Mouse (Mus musculus): ENCODE data around the gene Rarres1.

Gene Rarres1

DNA sequence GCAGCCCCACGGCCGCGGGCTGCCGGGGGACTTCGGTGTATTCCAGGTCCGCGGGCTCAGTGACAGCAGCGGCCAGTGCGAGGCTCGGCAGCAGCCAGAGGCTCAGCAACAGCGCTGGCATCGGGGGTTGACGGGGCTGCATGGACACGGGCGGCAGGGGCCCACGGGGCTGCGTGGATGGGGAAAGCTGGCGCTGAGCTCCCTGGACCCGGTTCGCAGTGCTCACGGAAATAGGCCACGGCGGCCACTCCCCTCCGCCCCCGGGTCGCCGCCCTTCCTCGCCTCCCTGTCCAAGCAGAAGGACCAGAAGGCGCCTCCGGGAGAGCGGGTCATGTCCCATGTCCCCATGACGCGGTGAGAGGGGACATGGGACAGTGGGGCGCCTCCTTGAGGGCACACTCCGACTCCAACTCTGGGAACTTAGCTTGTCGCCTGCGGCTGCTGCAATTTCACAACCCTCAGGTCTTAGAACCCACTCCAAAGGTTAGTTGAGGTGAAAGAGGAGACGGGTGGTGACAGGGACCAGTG, at the start of gene Rarres1:
Gene Rarres1 (minus strand): TSS at position 250 of the 528 bp plus-strand sequence.
- DNase-seq (ENCODE audit: low read depth): no peak

DNA sequence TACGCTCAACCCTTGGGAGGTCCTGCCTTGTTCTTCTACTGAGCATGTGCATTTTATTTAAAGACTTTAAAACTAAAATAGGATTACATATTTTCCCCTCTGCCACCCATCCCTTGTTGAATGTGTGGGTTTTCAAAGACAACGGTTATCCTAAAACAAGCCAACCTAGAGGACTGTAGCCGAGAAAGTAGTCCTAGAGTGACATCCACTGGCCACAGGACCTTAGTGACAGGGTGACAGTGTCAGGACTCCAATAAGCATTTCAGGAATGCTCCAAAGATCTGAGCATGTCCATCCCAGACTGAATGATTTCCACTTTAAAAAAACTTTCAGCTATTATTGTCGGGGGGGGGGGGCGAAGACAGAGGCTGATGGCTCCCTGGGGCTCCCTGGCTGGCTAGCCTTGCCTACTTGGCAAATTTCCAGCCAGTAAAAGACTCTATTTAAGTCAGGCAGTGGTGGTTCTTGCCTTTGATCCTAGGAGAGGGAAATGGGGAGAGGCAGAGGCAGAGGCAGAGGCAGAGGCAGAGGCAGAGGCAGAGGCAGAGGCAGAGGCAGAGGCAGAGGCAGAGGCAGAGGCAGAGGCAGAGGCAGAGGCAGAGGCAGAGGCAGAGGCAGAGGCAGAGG, 49.5 kb upstream of the Rarres1 start:
- peak; percentile 66 for DNase-seq (ENCODE audit: low read depth)

DNA sequence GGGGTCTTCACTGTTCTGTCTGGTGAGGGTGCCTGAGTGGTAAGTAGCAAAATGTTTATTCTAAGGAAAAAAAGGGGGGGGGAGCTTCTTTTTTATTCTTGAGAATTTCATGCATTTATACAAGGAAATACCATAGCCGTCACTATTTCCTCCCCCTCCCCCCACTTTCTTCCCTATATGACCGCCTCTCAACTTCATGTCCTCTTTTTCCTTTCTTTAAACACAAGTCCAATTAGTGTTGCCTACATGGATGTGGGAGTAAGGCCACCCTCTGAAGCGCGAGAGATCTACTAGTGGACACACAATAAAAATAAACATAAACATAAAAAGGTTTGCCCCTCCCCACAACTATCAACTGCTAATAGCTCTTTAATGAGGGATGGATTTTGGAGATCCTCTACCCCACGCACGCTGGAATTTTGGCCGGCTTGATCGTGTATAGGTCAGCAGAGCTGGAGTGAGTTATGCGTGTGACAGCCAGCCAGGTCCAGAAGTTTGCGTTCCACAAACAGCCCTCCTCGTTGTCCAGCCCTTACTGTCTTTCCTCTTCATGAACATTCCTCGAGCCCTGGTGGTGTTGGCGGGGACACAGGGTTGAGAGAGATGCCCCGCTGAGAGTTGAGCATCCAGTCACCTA, 42.5 kb upstream of the Rarres1 start:
- DNase-seq (ENCODE audit: low read depth): no peak

DNA sequence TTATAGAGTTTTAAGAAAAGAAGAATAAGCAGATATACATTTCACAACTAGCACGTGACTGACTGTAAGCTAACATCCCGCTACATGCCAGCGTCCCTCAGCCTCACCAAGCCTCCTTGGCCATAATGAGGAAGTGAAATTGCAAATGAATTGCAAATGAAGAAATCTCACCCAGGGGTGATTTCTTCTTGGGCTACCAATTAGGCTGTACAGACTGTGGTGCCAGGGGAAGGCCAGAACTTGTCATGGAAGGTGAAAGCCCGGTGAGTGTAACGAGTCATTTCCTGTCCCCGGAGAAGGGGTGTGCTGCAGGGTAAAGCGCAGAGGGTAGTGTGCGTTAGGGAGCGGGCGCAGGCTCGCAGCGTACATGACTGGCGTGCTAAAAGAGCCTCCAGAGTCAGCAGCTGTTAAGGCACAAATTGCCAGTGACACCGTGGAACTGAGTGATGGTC, 41.9 kb upstream of the Rarres1 start:
- no peak for DNase-seq (ENCODE audit: low read depth)

DNA sequence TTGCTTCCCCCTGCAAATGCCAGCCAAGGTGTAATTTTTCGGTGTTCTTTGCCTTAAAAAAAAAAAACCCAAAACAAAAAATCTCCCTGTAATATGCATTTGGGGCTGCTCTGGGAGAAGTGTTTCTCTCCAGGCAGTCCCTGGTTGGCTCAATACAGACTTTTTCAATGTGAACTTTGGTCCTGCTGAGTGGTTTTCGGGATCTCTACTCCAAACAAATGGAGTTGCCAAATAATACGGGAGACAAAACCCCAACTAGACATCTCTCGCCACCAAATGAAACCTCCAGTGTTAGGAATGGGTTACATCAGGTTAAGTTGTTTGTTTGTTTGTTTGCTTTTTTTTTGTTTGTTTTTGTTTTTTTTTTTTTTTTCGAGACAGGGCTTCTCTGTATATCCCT, 39.9 kb upstream of the Rarres1 start:
- DNase-seq (ENCODE audit: low read depth): no peak

DNA sequence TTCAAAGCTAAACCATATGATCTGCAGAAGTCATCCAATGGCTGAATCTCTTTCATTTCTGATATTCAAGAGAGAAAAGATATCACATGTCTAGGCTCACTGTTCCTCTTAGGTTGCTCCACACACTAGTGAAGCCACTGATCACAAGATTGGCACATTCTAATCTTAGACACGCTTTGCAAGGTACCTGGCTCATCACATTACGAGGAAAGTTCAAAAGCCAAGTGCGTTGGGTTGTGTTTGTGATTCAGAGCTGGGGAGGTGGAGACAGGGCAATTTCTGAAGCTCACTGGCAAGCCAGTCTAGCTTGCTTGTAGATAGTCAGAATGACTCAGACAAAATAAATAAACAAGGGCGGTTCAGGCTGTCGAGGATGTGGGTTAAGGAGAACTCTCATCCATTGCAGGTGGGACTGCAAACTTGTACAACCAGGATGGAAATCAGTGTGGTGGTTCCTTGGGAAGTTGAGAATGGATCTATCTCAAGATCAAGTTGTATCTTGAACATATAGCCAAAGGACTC, 38.7 kb upstream of the Rarres1 start:
- DNase-seq (ENCODE audit: low read depth): peak; percentile 38

DNA sequence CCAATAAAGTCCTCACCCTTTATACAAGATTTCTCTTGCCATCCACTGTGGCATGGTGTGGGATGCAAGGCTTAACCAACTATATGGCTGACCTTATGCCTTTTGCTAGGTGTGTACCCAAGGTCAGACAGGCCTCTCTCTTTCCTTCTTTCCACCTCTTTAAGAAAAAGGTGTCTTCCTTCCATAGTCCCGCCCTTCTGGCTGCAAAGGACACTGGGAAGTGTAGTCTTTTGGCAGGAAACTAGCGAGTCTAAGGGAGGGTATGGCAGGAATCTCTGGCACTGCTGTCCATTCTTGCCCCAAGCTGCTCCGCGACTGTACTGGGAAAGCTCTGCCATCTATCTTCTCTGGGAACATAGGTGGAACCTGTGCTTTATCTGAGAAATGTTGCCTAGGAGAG, 38.0 kb upstream of the Rarres1 start:
- peak; percentile 27 for DNase-seq (ENCODE audit: low read depth)

DNA sequence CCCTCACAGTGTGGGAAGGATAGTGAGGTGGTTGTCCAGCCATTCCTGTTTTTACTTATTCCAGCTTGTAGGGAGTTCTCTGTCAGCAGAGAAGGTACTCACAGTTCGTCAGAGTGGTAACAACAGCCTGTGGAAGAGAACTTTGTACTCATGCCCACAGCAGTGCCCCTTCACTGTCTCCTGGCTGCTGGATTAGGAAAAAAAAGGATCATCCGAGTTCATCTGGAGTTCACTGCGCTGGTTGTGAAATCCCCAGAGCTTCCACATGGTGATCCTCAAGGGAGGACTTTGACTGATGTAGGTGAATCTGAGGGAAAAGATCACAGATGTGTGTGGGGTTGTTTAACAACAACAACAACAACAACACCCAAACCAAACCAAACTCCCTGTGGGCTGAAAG, 35.9 kb upstream of the Rarres1 start:
- DNase-seq (ENCODE audit: low read depth): peak; percentile 64

DNA sequence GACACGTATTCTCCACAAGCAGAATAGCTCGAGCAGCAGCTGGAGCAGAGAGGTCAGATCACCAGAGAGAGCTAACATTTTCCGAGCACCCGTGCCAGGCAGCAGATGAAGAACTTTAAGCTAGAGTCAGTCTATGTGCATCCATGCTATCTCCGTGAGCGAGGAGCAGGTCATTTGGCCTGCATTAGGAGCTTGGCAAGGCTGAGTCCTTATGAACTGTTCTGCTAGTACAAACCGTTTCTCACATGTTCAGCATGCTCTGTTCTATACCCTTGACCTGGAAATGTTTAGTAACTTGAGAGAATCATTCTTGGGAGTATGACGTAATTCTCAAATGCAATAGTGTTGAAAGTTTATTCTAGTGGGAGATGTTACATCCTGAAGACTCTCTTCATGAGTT, 28.3 kb upstream of the Rarres1 start:
- peak; percentile 71 for DNase-seq (ENCODE audit: low read depth)

DNA sequence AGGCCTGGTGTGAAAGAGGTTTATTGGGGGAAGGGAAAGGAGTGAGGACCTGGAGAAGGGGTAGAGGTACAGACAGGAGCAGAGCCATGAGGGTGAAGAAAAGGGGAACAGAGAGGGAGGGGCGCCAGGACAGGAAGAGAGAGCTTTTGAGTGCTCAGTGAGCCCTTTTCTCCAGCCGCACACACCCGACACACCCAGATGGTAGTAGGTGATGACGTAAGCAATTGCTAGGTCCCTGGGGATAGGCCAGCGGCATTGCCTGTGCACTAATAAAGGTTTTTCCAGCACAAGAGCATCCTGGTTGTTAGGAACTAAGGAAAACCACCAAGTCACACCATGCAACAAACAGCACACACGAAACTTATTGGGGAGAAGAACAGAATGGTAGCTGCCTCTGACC, 9.4 kb upstream of the Rarres1 start:
- no peak for DNase-seq (ENCODE audit: low read depth)

DNA sequence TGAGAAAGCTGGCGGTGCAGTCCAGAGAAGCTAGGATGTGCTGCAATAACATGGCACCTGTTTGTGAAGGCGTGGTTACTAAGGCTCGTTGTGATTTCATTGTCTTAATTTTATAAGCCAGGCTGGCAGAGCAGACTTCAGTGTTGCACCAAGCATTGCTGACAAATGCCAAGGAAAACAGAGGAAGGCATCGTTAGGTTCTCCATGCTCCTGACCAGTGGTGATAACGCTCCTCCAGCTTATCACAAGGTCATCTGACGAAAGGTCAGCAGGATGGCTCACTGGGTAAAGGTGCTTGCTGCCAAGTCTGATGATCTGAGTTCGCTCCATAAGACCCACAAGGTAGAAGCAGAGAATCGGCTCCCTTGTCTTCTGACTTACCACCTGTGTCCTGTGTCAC, 7.4 kb upstream of the Rarres1 start:
- DNase-seq (ENCODE audit: low read depth): no peak

DNA sequence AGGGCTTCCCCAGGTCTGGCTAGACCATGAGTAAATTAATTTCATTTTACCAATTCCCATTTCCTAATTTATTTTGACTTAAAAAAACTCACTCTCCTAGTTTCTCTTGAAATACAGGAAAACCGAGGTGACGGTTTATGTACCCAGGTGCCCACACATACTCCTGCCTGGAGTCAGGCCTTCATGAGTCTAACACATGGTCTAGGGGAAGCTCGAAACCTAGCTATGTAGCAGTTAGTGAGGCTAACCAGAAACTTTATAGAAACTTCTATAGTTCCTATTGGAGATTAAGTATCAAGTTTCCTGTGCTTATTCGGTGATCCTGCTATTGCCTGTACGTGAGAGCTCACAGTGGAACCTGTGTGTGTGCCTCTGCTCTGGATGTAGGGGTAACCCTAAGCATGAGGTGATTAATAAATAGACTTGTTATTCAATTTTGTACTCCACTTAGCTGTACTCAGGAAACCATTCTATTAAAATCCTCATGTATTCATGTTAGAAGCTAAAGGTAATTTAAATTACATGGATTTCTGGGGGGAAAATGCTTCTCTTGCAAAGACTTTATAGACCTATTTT, 5.3 kb upstream of the Rarres1 start:
- no peak for DNase-seq (ENCODE audit: low read depth)

DNA sequence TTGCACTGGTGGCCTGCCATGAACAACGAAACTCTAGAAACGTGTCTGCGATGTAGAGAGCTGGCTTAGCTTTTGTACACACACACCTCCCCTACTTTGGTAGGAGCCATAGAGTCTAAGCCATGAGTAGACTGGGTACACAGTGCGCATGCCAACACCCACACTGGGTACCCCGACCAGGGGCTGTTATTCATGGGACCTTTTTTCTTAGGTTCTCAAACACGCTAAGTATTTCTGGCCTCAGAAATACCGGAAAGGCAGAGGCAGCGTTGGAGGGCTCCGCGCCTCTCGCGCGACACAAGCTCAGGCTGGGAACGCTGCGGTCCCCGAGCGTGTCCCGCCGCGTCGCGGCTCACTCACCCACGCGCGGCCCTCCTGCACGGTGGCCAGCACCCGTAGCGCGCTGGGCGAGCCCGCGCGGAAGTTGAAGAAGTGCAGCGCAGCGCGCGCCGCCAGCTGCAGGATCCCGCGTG, 486 bp downstream of the Rarres1 start:
- no peak for DNase-seq (ENCODE audit: low read depth)

DNA sequence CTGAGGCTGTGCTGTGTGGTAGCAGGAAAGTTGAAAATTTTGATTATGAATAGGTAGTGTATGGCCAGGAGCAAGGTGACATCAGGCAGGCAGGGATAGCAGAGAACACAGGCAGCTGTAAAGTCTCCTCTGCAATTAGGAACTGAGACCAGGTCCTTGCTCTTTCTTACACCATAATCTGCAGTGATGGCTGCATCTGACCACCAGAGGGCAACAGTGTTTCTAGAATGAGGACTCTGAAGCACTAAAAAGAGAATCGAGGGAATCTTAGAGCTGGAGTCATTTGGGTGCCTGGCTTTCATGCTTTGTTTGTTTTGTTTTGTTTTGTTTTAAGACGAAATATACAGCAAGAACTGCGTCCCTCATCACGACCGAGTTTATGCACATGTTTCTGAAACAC, 2.5 kb downstream of the Rarres1 start:
- DNase-seq (ENCODE audit: low read depth): peak; percentile 92

DNA sequence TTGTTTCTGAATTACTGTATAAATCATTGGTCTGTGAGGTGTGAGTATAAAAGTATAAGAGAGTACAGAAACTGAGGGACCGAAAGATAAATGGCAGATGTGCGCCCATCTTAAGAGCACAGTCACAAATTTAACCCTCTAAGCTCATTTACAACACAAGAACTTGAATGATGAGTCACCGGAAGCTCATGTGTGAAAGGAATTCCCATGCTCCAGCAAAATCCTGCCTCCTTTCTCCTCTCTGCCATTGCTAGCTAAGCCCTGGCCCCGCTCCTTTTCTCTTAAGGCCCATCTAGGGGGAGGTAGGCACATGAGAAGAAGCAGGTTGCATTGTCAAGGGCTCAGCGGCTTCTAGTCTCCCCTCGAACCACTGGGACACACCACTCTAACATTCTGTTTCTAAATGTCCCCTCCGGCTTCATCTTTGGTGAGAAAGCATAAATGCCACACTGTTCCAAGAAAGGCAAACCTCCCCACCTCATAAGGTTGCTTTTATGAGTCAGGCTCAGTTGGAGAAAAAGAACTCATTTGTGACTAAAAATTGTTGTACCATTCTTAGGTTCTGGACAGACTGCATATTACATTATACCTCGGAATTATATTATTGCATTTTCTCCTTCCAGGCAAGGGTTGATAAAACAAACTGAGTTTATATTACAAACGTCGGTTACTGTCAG, 7.0 kb downstream of the Rarres1 start:
- DNase-seq (ENCODE audit: low read depth): peak; percentile 55

DNA sequence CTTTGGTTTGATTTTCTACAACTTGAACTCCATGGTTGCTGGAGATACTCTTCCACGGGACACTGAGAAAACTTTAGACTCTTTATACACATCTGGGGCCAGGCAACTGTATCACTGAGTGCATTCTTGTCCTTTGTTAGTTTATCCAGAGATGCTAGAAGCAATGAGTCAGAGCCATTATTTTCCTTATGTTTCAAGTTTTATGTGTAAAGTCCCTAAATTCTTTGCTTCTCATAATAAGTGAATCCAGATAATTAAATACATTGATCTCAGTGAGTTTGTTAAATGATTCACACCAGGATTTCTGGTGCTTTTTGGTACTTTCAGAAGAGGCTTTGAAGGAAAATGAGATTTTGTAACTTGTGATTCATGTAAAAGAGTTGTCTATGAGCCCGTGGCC, 10.0 kb downstream of the Rarres1 start:
- peak; percentile 52 for DNase-seq (ENCODE audit: low read depth)

DNA sequence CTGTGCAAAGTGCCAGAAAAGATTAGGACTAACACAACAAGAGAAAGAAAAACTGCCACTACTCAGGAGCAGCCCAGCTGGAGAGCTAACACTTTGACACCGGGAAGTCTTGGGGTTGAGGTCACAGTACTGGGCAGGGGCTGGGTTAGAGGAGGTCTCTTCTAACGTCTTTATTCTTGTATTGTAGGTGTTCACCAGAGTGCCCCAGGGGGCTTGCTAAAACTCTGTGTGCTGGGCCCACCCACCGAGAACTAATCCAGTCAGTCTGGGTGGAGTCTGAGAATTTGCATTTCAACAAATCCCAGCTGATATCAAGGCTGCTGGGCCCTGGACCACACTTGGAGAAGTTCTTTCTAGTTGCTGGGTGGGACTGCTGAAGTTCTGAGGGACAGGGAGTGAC, 11.4 kb downstream of the Rarres1 start:
- no peak for DNase-seq (ENCODE audit: low read depth)

DNA sequence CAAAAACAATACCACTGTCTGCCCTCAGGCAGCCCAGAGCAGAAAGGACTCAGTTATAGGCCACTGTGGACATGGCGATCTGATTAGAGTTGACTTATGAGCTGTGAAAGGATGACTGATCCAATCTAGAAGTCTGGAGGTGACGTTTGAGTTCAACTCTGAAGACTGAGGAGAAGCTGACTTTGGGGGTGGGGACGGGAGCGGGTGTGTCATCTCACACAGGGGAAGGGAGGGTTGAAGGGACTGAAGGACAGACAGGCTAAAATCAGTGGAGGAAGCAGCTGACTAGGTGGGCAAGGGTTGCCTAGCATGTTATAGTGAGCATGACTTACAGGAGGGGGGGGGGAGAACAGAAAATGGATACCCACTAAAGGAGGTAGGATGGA, 15.9 kb downstream of the Rarres1 start:
- DNase-seq (ENCODE audit: low read depth): no peak

DNA sequence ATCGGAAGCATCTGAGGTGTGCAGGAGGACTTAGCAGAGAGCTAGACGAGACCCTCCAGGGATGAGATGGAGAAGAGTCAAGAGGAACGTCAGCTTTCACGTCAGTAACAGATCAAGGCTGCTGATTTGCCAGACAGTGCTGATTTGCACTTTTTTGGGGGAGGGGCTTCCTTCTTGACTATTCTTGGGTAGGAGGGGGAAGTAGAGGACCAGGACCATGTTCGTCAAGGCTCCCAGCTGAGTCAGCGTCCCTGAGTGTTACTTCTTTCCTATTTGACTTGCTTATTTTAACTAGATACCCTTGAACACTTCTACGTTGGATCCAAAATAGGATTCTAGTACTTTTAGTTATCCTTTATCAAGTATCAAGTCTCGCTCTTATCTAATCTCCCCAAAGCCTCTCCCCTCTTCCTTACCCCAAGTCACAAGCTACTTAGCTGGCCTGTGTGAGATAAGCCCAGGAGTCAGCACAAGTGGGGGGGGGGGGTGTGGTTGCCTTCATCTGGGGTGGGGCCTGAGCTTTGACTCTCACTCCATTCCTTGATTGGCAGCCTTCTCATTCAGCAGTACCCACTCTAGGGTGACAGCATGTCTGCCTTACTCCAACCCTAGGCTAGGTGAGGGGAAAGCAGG, 16.4 kb downstream of the Rarres1 start:
- DNase-seq (ENCODE audit: low read depth): no peak

DNA sequence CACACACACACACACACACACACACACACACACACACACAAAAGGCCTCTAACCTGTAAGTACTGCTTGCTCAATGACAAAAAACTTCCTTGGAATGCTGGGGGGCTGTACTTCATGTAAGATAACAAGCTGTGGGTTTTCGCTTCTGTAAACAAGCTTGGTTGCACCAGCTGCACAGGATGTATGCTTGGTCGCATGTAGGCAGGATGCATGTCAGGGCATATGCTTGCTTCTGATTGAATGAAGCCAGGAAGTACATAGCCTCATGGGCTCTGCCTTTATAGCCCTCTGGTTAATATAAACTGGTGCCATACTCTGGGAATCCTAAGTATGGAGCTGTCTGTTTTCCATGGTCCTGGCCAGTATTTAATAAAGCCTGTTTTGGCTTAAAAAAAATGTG, 17.3 kb downstream of the Rarres1 start:
- no peak for DNase-seq (ENCODE audit: low read depth)

DNA sequence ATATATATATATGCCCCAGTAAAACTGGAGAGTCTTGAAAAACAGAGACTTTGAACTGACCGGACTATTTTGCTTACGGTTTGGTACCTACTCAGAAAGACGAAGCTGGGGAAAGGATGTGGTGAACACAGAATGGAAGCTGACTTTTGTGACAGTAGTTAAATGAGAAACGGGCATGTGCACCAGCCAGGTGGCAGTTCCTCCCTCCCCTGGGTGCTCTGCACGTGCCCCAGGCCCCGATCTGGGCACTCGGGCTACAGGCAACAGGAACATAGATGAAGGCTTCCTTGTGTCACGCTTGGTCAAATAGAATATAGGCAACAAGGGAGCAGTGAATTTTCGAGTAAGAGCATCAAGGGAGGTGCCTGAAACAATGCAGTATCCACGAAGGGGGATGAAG, 19.0 kb downstream of the Rarres1 start:
- DNase-seq (ENCODE audit: low read depth): no peak

DNA sequence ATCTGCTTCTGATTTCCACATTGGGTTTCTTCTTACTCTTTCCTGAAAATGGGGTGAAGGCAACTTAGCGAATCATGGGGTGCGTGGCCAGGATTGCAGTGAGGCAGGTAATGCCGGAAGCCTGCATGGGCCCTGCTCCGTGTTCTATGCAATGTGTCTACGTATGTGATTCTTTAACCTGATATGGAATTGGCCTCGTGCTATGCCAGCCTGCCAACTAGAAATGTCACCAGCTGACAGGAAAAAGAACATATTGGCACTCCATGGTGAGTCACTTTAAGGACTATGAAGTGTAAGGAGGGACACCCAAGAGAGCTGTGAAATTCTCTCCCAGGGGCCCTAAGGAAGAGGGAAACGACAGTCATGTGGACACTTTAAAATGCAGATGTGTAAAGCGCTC, 22.2 kb downstream of the Rarres1 start:
- DNase-seq (ENCODE audit: low read depth): no peak
